Mouse (Mus musculus): Measurements from ENCODE around the gene 5330417C22Rik. TPM values are rescaled to one million over a fixed set of nuclear protein-coding genes. Genes with fewer than 3 reads are reported as not detected.
A peak's percentile ranks its signal among the peaks of the same experiment; 100 is the strongest.

The 5330417C22Rik gene
- polyA plus RNA-seq, 1 experiment from 2014 or later: 18.9 TPM

DNA sequence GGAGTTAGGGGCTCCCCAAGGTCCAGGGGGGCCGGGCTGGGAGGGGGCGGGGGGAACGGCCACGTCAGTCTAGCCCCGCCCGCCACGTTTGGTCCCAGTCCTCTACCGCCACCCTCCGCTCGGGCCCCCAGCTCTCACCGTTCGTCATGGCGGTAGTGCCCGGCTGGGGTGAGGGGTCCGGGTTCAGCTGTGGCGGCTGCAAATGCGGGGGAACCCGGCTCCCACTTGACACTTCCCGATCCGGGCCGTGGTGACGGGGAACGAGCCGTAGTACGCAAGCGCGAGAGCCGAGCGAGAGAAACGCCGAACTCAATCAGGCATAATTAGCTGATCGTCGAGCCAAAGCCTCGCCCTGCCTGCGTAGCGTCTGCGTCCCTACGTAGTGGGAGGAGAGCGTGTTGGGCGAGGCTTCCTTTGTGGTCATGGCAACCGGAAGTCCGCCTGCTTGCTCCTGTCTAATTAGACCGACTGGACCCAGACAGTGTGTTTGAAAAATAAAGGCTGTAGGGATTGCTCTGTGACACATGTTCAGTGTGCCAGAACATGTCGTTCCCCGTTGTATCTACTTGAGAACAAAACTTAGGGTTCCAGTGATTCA, 25.9 kb upstream of the 5330417C22Rik start, which contains the start of gene Tmem167b:
Gene Tmem167b, minus strand, starts transcription at position 334 of the 598 bp plus-strand sequence.
- Histone ChIP-seq H3K9ac (peak within 1 kb of the TSS; percentile 64), H3K36me3 (peaks cover 27% of the 10 kb centered on the region), H3K27ac (replicated peaks) (peak within 1 kb of the TSS; percentile 93), H3K9me3 (no peaks in the 10 kb centered on the region), H3K27me3 (no peaks in the 10 kb centered on the region), H3K4me2 (peak within 1 kb of the TSS; percentile 80), H3K4me1 (replicated peaks) (peaks cover 22% of the 10 kb centered on the region), H3K4me3 (peak within 1 kb of the TSS; percentile 67)
- peak; percentile 98 for ATAC-seq (ENCODE audit: low FRiP score, low read depth)
- under 1% methylated on average over 43 of the region's 45 CpGs for WGBS

- Histone ChIP-seq H3K4me2 (no peak overlapping the region), H3K9ac (no peak overlapping the region), H3K36me3 (peaks cover 32% of the 10 kb centered on the region), H3K4me3 (no peak overlapping the region), H3K4me1 (replicated peaks) (peaks cover 20% of the 10 kb centered on the region), H3K27ac (replicated peaks) (no peak overlapping the region), H3K27me3 (no peaks in the 10 kb centered on the region), H3K9me3 (no peaks in the 10 kb centered on the region)
- 90% methylated on average over 4 of the region's 4 CpGs for WGBS
- ATAC-seq (ENCODE audit: low FRiP score, low read depth): no peak
Observed at GRCm38 (mm10) chr3:108557888-108558287, 21.6 kb upstream of the 5330417C22Rik start.

DNA sequence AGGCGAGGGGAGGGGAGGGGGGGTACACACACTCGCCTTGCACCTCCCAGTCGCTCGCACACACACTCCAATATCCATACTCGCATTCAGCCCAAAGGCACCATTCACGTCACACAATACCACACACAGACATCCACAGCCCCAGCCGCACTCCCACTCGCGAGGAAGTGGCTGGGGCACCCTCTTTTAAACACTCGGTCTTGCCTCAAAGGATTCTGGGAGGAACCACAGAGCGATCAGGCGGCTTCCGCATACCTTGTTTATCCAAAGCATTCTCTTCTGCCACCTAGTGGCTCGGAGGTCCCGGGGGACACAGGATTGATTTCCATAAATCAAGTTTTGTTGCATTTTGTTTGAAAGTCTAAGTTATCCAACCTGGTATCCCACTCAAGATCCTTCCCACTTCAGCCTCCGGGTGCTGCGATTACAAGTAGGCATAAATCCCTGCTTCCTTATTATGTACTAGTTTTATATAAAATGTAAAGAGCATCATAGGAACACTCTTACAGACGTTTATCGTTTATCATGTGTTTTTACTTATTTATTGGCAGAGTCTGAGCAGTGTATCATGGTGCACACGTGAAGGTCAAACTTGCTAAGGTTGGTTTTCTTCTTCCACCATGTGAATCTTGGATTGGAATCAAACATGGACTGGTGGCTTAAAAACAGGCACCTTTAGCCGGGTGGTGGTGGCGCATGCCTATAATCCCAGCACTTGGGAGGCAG, 18.4 kb upstream of the 5330417C22Rik start:
- H3K9ac ChIP-seq: peak overlapping the region; percentile 100
- WGBS: 18% methylated on average over 21 of the region's 22 CpGs
- peaks cover 6% of the 10 kb centered on the region for H3K4me1 ChIP-seq (replicated peaks)
- H3K27ac ChIP-seq (replicated peaks): peak overlapping the region; percentile 96
- H3K27me3 ChIP-seq: no peaks in the 10 kb centered on the region
- H3K4me3 ChIP-seq: peak overlapping the region; percentile 92
- ATAC-seq (ENCODE audit: low FRiP score, low read depth): peak; percentile 97
- no peaks in the 10 kb centered on the region for H3K9me3 ChIP-seq
- peaks cover 27% of the 10 kb centered on the region for H3K36me3 ChIP-seq
- H3K4me2 ChIP-seq: peak overlapping the region; percentile 84

GRCm38 (mm10) chr3:108554111-108554561, 17.8 kb upstream of the 5330417C22Rik start:
- H3K4me2 ChIP-seq: peak overlapping the region; percentile 84
- WGBS: under 1% methylated on average over 42 of the region's 42 CpGs
- H3K9me3 ChIP-seq: no peaks in the 10 kb centered on the region
- peaks cover 6% of the 10 kb centered on the region for H3K4me1 ChIP-seq (replicated peaks)
- no peaks in the 10 kb centered on the region for H3K27me3 ChIP-seq
- H3K27ac ChIP-seq (replicated peaks): peak overlapping the region; percentile 96
- peak overlapping the region; percentile 100 for H3K9ac ChIP-seq
- peaks cover 24% of the 10 kb centered on the region for H3K36me3 ChIP-seq
- ATAC-seq (ENCODE audit: low FRiP score, low read depth): peak; percentile 66; the same call in 1 of the 2 replicates
- peak overlapping the region; percentile 92 for H3K4me3 ChIP-seq

- Histone ChIP-seq H3K4me3 (no peak overlapping the region), H3K9me3 (no peaks in the 10 kb centered on the region), H3K36me3 (no peaks in the 10 kb centered on the region), H3K27ac (replicated peaks) (no peak overlapping the region), H3K27me3 (no peaks in the 10 kb centered on the region), H3K4me2 (no peak overlapping the region), H3K4me1 (replicated peaks) (0 out of 2 replicates have a peak, but pooled peaks cover 6% of the 10 kb centered on the region), H3K9ac (no peak overlapping the region)
- no peak for ATAC-seq (ENCODE audit: low FRiP score, low read depth)
- WGBS: 86% methylated on average over 11 of the region's 11 CpGs
Observed at GRCm38 (mm10) chr3:108542299-108542698, 6.0 kb upstream of the 5330417C22Rik start.

GRCm38 (mm10) chr3:108537303-108537702, 967 bp upstream of the 5330417C22Rik start:
- H3K4me1 ChIP-seq (replicated peaks): peaks cover 12% of the 10 kb centered on the region
- H3K4me3 ChIP-seq: peak overlapping the region; percentile 30
- H3K36me3 ChIP-seq: no peaks in the 10 kb centered on the region
- peak overlapping the region; percentile 81 for H3K4me2 ChIP-seq
- peak overlapping the region; percentile 79 for H3K27ac ChIP-seq (replicated peaks)
- H3K9me3 ChIP-seq: no peaks in the 10 kb centered on the region
- no peaks in the 10 kb centered on the region for H3K27me3 ChIP-seq
- ATAC-seq (ENCODE audit: low FRiP score, low read depth): peak; percentile 25; the same call in 1 of the 2 replicates
- WGBS: 5% methylated on average over 17 of the region's 17 CpGs
- peak overlapping the region; percentile 37 for H3K9ac ChIP-seq

- Histone ChIP-seq H3K4me1 (replicated peaks) (peaks cover 12% of the 10 kb centered on the region), H3K4me2 (peak overlapping the region; percentile 81), H3K9ac (peak overlapping the region; percentile 48), H3K36me3 (no peaks in the 10 kb centered on the region), H3K4me3 (peak overlapping the region; percentile 47), H3K27me3 (no peaks in the 10 kb centered on the region), H3K27ac (replicated peaks) (peak overlapping the region; percentile 82), H3K9me3 (no peaks in the 10 kb centered on the region)
- 4% methylated on average over 15 of the region's 15 CpGs for WGBS
- ATAC-seq (ENCODE audit: low FRiP score, low read depth): no peak
Observed at GRCm38 (mm10) chr3:108535896-108536516, 330 bp downstream of the 5330417C22Rik start.

DNA sequence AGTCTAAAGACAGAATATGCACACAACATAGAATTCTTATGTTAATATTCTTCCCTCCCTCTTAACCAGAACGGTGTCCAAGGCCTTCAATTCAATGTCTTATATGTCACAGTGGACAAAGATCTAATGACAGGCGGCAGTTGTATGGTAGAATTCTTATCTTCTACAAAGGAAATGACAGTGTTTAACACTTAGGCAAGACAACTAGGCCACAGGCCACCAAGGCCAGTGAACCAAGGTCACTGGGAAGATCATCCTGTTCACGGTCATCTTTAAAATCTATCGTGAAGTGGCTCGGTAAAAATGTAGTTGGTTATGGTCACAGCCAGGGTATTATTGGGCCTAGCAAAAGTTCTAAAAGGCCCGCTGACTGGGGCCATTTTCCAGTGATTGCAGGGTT, 2.4 kb downstream of the 5330417C22Rik start, which contains the start of gene 1700013F07Rik:
Gene 1700013F07Rik, plus strand, starts transcription at position 200 of the 400 bp plus-strand sequence.
- no peaks in the 10 kb centered on the region for H3K36me3 ChIP-seq
- H3K27me3 ChIP-seq: no peaks in the 10 kb centered on the region
- peaks cover 12% of the 10 kb centered on the region for H3K4me1 ChIP-seq (replicated peaks)
- no peak within 1 kb of the TSS for H3K4me3 ChIP-seq
- H3K4me2 ChIP-seq: no peak within 1 kb of the TSS
- WGBS: 87% methylated on average over 6 of the region's 6 CpGs
- H3K9ac ChIP-seq: no peak within 1 kb of the TSS
- no peak within 1 kb of the TSS for H3K27ac ChIP-seq (replicated peaks)
- no peak for ATAC-seq (ENCODE audit: low FRiP score, low read depth)
- no peaks in the 10 kb centered on the region for H3K9me3 ChIP-seq

DNA sequence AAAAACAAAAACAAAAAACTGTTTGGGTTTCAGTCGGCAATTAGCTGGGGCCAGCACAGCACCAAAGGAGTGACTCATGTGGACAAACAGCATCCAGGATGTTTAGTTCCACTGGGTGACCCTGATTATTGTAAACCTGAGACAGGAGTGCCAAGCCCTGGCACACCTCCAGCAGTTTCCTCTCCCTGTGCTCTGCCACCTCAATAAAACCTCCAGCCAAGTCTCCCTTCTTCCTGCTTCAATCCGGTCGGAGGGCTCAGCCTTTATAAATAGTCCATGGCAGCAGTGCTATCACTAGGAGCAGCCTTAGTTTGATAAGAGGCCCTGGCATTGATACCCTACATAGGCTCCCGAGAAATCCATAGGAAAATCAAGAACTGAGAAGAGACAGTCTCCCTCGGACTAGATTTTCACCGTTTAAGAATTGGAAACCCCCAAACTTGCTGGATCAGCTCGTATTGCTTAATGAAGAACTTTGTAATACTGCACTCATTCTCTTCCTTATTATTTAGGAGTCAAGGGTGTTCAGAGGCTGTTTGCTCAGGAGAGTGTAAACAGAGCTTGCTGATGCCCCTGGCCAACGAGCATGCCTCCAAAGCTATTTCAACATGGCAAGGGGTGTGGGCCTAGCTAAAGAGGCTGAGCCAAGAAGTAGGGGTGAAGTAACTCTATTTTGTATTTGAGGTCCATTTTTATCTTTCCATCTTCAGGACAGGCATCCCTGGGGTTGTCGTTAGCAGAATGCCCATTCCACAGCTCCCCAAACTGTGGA, 3.0 kb downstream of the 5330417C22Rik start:
- no peak overlapping the region for H3K27ac ChIP-seq (replicated peaks)
- no peaks in the 10 kb centered on the region for H3K9me3 ChIP-seq
- ATAC-seq (ENCODE audit: low FRiP score, low read depth): no peak
- H3K4me2 ChIP-seq: no peak overlapping the region
- no peak overlapping the region for H3K9ac ChIP-seq
- WGBS: 71% methylated on average over 9 of the region's 9 CpGs
- H3K27me3 ChIP-seq: no peaks in the 10 kb centered on the region
- H3K4me1 ChIP-seq (replicated peaks): peaks cover 12% of the 10 kb centered on the region
- no peaks in the 10 kb centered on the region for H3K36me3 ChIP-seq
- H3K4me3 ChIP-seq: no peak overlapping the region

GRCm38 (mm10) chr3:108528489-108528888, 7.8 kb downstream of the 5330417C22Rik start:
- no peaks in the 10 kb centered on the region for H3K36me3 ChIP-seq
- H3K4me1 ChIP-seq (replicated peaks): no peaks in the 10 kb centered on the region
- H3K4me3 ChIP-seq: no peak overlapping the region
- no peak overlapping the region for H3K27ac ChIP-seq (replicated peaks)
- H3K4me2 ChIP-seq: no peak overlapping the region
- no peaks in the 10 kb centered on the region for H3K27me3 ChIP-seq
- no peak for ATAC-seq (ENCODE audit: low FRiP score, low read depth)
- 90% methylated on average over 8 of the region's 8 CpGs for WGBS
- no peak overlapping the region for H3K9ac ChIP-seq
- no peaks in the 10 kb centered on the region for H3K9me3 ChIP-seq

DNA sequence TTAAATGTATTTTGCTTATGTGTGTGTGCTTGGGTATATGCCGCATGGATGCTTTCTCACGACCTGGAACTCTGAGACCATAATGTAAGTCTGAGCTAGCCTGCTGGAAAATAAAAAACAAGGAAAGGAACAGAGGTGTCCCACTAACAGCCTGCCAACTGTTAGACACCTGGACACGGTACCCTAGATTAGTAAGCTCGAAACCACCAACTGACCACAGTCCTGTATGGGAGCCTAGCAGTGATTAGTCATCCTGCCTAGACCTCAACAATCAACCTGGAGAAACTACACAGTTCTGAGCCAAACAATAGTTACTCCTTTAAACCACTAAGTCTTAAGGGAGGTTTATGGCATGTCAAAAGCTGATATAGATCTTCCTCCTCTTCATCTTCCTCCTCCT, 12.9 kb downstream of the 5330417C22Rik start:
- H3K9me3 ChIP-seq: no peaks in the 10 kb centered on the region
- no peak overlapping the region for H3K27ac ChIP-seq (replicated peaks)
- H3K27me3 ChIP-seq: no peaks in the 10 kb centered on the region
- WGBS: 92% methylated on average over 4 of the region's 4 CpGs
- no peaks in the 10 kb centered on the region for H3K4me1 ChIP-seq (replicated peaks)
- H3K9ac ChIP-seq: no peak overlapping the region
- no peak overlapping the region for H3K4me3 ChIP-seq
- no peak overlapping the region for H3K4me2 ChIP-seq
- no peak for ATAC-seq (ENCODE audit: low FRiP score, low read depth)
- no peaks in the 10 kb centered on the region for H3K36me3 ChIP-seq
